Mouse (Mus musculus) lung, adult 2 months (tissue): ENCODE measurements at regions not wholly inside any gene's neighbourhood (a gene's known extent, or its start where the extent isn't known, plus 50 kb on each side); places are given as distances from the start of the nearest gene placed in this dataset.

Experiments used
- DNase-seq: peaks from one replicate; pipeline ENCODE4 v3.0.0; 2022
- H3K4me1 ChIP-seq: fragments of 200-500 bp; 2 replicates; pipeline ENCODE4 v1.6.1; 2011; ENCODE audit warnings: low read length; ENCODE audit not compliant: control insufficient read depth, insufficient read depth
- H3K4me3 ChIP-seq: fragments of 200-500 bp; replicated peaks from 2 replicates; pipeline ENCODE3; 2011; ENCODE audit warnings: low read depth, mild to moderate bottlenecking, control low read depth, low read length; ENCODE audit errors: extremely low read depth
- CTCF ChIP-seq: fragments of 200-500 bp; IDR thresholded peaks from 2 replicates; pipeline ENCODE4 v1.5.1; 2011; ENCODE audit warnings: mild to moderate bottlenecking, low read length, control low read depth; ENCODE audit not compliant: insufficient read depth
- POLR2A ChIP-seq: fragments of 200-500 bp; IDR thresholded peaks from 2 replicates; pipeline ENCODE4 v1.6.1; 2011; ENCODE audit warnings: low read depth, mild to moderate bottlenecking, control low read depth, low read length, borderline replicate concordance; ENCODE audit errors: extremely low read depth
- WGBS: fragments of 180-500 bp; shearing (Covaris S2); methylation state at CpG from one replicate; pipeline ENCODE4 v1.1.7; 2018; 5-methylcytosine and 5-hydroxymethylcytosine counted together

DNA sequence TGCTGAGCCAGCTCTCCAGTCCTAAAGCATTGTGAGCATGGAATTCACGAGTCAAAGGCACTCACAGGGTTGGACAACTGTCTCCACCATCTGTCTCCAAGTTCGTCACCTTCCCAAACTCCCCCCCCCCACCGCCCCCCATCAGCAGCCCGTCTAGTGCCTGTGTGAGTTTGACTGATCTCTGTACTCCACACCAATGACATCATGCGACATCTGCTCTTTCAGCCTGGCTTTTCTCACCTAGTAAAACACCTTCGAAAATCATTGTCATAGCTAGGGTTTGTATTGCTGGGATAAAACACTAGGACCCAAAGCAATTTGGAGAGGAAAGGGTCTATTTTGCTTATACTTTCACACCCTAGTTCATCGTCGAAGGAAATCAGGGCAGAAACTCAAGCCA lies 272.1 kb upstream of the Runx1 start:
- no peak for TF ChIP-seq POLR2A
- TF ChIP-seq CTCF = no peak
- Histone ChIP-seq H3K4me3 (no peak overlapping the region), H3K4me1 (no peaks in the 10 kb centered on the region)
- WGBS = 59% methylated on average over 8 of the region's 8 CpGs
- no peak for DNase-seq

DNA sequence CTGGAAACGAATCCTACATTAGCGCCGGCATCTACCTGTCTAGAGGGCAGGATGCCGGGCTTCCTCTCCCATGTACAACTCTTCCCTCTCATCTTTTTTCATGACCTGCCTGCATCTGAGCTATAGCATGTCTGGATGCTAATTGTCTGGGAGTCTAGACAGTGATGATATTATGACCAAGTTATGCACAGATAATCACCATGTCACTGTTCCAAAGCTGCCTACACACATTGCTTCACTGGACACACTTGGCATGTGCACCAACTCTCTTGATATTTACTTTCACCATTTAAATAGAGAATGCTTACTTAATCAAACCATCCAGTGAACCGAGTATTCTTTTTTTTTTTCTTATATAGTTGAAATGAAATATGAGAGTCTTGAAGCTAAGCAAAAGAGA lies 270.2 kb upstream of the Runx1 start:
- WGBS = 76% methylated on average over 5 of the region's 5 CpGs
- DNase-seq = no peak
- TF ChIP-seq CTCF (no peak), POLR2A (no peak)
- Histone ChIP-seq H3K4me1 (no peaks in the 10 kb centered on the region), H3K4me3 (no peak overlapping the region)

DNA sequence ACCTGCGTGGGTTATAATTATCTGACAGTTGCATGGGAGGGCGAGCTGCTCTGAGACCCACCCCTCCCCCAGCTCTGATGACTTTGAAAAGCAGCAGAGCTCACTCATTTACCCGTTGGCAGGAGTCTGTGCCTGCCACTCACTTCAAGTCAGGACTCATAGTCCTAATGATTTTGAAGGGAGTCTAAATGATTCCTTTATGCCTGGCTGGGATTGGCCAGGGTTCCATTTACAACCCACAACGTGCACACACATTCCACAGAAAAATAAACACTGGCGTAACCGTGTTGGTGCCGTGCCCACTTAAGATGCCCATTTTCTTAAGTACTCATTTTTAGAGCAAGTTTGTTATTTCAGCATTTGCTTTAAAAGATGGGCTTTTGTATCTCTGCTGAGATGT lies 266.8 kb upstream of the Runx1 start:
- peak; percentile 8 for DNase-seq
- Histone ChIP-seq H3K4me3 (no peak overlapping the region), H3K4me1 (no peaks in the 10 kb centered on the region)
- WGBS = 34% methylated on average over 7 of the region's 7 CpGs
- TF ChIP-seq POLR2A (no peak), CTCF (no peak)

DNA sequence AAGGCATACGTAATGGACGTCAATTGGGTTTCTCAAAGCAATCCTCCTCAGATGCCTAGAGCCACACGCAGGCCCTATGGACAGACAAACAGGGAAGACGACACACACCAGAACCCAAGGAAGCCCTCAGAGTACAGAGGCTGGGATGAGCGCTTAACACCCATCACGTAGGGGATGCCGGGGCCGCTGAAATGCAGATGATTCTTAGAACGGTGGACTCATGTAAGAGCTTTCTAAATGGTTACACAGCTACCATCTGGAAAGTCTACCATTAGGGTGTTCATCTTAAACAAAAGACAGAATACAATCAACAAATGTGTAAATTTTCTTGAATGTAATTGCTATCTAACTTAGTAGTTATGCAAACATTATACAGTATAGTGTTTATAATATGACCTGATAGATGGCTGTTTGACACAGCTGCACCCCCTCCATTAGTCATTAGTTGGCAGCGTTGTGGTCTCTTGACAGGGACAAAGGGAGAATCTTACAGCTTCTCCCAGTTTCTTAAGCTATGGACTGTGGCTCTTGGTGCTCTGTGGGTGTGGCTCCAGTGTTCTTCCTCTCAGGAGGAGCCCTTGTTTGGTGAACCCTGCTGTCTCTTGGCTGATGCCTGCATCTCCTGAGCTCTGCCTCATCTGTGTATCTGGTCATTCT lies 259.4 kb upstream of the Runx1 start:
- DNase-seq = no peak
- H3K4me1 ChIP-seq = no peaks in the 10 kb centered on the region
- TF ChIP-seq POLR2A = no peak
- no peak for TF ChIP-seq CTCF
- H3K4me3 ChIP-seq = no peak overlapping the region
- WGBS = 88% methylated on average over 10 of the region's 10 CpGs

DNA sequence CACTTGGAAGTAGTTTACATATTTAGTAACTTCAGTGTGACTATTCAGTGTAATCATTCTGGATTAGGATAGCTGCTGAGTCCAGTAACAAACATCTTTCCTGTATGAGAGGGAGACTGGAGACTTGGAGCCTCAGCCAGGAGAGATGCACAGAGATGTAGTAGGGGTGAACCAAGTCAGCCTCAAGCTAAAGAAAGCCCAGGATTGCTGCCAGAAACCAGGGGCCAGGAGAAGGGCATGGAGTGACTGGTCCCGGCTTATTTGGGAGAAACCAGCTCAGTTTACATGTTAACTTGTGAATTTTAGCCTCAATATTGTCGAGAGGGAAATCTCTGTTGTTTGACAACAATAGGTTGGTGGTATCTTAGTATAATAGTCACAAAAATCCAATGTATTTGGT lies 257.8 kb upstream of the Runx1 start:
- no peak for DNase-seq
- Histone ChIP-seq H3K4me1 (no peaks in the 10 kb centered on the region), H3K4me3 (no peak overlapping the region)
- 64% methylated on average over 2 of the region's 2 CpGs for WGBS
- TF ChIP-seq POLR2A = no peak
- no peak for TF ChIP-seq CTCF

DNA sequence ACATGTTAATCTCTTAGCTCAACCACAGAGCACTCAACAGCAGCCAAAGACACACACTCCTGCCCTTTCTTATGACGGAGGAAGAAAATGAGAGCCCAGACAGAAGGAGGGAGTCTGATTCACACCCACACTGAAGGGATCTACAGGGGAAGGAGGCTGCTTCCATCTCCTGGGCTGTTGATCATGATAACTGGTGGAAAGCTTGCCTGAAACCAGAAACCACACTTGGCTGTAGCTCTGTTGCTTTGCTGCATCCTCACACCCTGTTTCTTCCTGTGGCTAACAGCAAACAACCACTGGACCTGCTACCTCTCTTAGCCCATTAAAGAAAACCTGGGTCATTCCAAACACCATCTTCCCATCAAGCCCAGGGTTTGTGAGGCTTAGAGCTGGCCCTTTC lies 257.2 kb upstream of the Runx1 start:
- Histone ChIP-seq H3K4me3 (no peak overlapping the region), H3K4me1 (no peaks in the 10 kb centered on the region)
- TF ChIP-seq CTCF (no peak), POLR2A (no peak)
- WGBS = 70% methylated on average over 1 of the region's 1 CpGs
- DNase-seq = no peak

DNA sequence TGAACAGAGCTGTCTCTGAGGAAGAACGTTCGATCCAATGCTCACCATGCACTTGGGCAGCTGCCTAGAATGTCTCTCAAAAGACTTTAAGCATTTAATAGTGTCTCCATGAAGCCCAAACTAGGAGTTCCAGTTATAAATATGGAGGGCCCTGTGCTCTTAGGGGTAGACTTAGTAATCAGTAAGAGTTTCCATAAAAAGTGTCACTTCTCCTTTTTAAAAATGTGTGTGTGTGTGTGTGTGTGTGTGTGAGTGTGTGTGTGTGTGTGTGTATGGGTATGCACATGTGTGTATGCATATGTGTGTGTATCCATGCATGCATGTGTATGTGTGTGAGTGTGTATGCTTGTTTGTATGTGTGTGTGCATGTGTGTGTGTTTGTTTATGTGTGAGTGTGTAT lies 255.6 kb upstream of the Runx1 start:
- no peak for DNase-seq
- 81% methylated on average over 2 of the region's 2 CpGs for WGBS
- H3K4me3 ChIP-seq = no peak overlapping the region
- no peaks in the 10 kb centered on the region for H3K4me1 ChIP-seq
- TF ChIP-seq CTCF (no peak), POLR2A (no peak)

DNA sequence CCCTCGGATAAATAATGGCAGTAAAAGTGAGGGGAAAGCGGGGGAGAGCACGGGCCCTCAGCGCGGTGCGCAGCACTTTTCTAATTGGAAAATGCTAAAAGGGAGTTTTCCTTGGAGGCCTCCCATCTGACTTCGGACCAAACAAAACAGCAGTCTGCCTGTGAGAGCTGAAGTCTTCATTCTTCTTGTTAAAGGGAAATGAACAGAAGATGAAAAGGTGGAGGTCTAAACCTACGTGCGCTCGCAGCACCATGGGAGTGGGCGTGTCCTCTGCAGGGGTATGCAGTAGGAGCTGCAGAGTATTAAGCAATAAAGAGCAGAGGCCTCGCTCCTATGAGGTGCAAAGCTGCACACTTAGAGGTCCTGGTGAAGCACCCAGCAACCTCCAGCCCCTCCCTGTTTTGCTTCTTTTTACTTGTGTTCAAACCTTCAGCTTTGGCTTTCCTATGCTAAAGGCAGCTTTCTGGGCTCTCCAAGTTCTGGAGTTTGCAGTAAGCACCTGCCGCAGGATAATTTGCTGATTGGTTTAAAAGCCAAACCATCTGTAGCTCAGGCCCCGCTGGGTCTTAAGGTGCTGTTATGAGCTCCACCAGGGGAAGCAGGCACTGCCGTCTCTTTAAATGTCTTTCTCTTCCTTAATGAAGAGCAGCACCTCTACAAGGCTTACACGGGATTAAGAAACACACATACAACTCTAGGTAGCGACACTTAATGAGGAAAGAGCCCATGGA lies 253.9 kb upstream of the Runx1 start:
- TF ChIP-seq POLR2A (no peak), CTCF (no peak)
- peak; percentile 38 for DNase-seq
- no peaks in the 10 kb centered on the region for H3K4me1 ChIP-seq
- WGBS = 47% methylated on average over 17 of the region's 17 CpGs
- no peak overlapping the region for H3K4me3 ChIP-seq

DNA sequence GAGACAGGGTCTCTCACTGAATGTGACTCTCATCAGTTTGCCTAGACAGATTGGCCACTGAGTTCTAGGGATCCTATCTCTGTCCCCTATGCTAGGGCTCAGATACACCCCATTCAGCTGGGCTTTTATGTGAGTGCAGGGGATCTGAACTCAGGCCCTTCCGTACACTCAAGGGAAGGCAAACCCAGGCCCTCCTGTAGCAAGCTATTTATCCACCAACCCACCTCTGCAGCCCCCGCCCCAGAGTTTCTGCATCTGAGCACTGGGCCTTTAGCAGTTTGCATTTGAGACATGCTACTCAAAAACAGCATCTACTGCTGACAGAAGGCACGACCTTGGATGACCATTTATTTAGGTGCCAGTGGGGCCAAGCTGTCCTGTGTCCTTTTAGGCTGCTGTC lies 253.0 kb upstream of the Runx1 start:
- no peak for DNase-seq
- Histone ChIP-seq H3K4me1 (no peaks in the 10 kb centered on the region), H3K4me3 (no peak overlapping the region)
- WGBS = 69% methylated on average over 3 of the region's 3 CpGs
- TF ChIP-seq POLR2A (no peak), CTCF (no peak)

DNA sequence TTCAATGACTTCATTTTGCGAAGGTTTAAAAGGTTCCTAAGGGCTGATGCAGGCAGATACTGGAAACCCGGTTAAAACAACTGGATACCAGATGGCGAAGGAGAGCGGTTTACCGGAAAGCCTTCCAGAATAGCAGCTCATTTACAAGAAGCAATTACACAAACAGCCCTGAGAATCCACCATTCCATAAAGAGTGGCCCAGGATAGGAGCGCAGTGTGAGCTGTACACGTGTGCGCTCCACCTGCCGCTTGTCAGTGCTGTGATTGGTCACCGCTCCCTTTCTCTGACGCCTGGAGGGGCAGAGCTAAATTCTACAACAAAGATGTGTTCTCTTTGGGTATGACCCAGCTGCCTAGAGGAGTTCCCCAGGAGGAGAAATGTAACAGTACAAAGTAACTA lies 249.5 kb upstream of the Runx1 start:
- WGBS = 90% methylated on average over 11 of the region's 11 CpGs
- DNase-seq = no peak
- no peak overlapping the region for H3K4me3 ChIP-seq
- 0 out of 2 replicates have a peak, but pooled peaks cover 2% of the 10 kb centered on the region for H3K4me1 ChIP-seq
- TF ChIP-seq POLR2A (no peak), CTCF (no peak)
